Mouse (Mus musculus) ovary, postnatal 14 days (tissue): Measurements from ENCODE around the gene B4galnt4.

Experiments used
- DNase-seq: peaks from one replicate; pipeline ENCODE4 v3.0.0; 2022; ENCODE audit warnings: low spot score

B4galnt4 gene

GRCm38 (mm10) chr7:141072017-141072745 is 11.3 kb downstream of the B4galnt4 start:
- no peak for DNase-seq

GRCm38 (mm10) chr7:141073782-141074181 is 12.9 kb downstream of the B4galnt4 start:
- no peak for DNase-seq

- DNase-seq: no peak
Measured at GRCm38 (mm10) chr7:141077841-141078240, 16.9 kb downstream of the B4galnt4 start, which contains the start of gene Pkp3. Pkp3 (plus strand) TSS chr7:141078218.

- no peak for DNase-seq
Measured at GRCm38 (mm10) chr7:141078876-141079275, 18.0 kb downstream of the B4galnt4 start.

GRCm38 (mm10) chr7:141079481-141080449 is 18.9 kb downstream of the B4galnt4 start:
- no peak for DNase-seq

- DNase-seq: no peak
Measured at GRCm38 (mm10) chr7:141087894-141088293, 27.0 kb downstream of the B4galnt4 start.

GRCm38 (mm10) chr7:141088473-141088872 is 27.6 kb downstream of the B4galnt4 start:
- DNase-seq: no peak

GRCm38 (mm10) chr7:141090228-141090627 is 29.3 kb downstream of the B4galnt4 start:
- DNase-seq: no peak

- peak; percentile 62 for DNase-seq
Measured at GRCm38 (mm10) chr7:141092051-141092735, 31.3 kb downstream of the B4galnt4 start.

- DNase-seq: no peak
Measured at GRCm38 (mm10) chr7:141093950-141094349, 33.0 kb downstream of the B4galnt4 start.

- DNase-seq: no peak
Measured at GRCm38 (mm10) chr7:141094487-141095205, 33.7 kb downstream of the B4galnt4 start.

- DNase-seq: no peak
Measured at GRCm38 (mm10) chr7:141096021-141096420, 35.1 kb downstream of the B4galnt4 start.

- DNase-seq: no peak
Measured at GRCm38 (mm10) chr7:141096649-141097056, 35.7 kb downstream of the B4galnt4 start.

- no peak for DNase-seq
Measured at GRCm38 (mm10) chr7:141097177-141097576, 36.3 kb downstream of the B4galnt4 start.

- no peak for DNase-seq
Measured at GRCm38 (mm10) chr7:141099911-141100691, 39.2 kb downstream of the B4galnt4 start, which contains the start of gene Sigirr. Sigirr (minus strand) TSS chr7:141100572.

- DNase-seq: no peak
Measured at GRCm38 (mm10) chr7:141103161-141103560, 42.3 kb downstream of the B4galnt4 start.

GRCm38 (mm10) chr7:141115874-141116273 is 55.0 kb downstream of the B4galnt4 start:
- no peak for DNase-seq

GRCm38 (mm10) chr7:141117636-141118035 is 56.7 kb downstream of the B4galnt4 start, which contains the start of gene Ano9:
Ano9 (minus strand) TSS chr7:141117806.
- DNase-seq: no peak

GRCm38 (mm10) chr7:141119487-141119886 is 58.6 kb downstream of the B4galnt4 start:
- no peak for DNase-seq

GRCm38 (mm10) chr7:141120605-141121004 is 59.7 kb downstream of the B4galnt4 start:
- no peak for DNase-seq
